Mouse (Mus musculus) CD4-positive naive resting alpha-beta T cell, adult 76 days (primary cell): ENCODE data around the gene Gm11077. TPM values are rescaled to one million over a fixed set of nuclear protein-coding genes. Genes with fewer than 3 reads are reported as not detected.

ENCODE experiments used
- total RNA-seq: library from RNA; stranded (reverse); gene quantifications from one replicate; pipeline ENCODE4 v1.2.4, GENCODE M21; 2023

Gene Gm11077
- total RNA-seq: not detected

DNA sequence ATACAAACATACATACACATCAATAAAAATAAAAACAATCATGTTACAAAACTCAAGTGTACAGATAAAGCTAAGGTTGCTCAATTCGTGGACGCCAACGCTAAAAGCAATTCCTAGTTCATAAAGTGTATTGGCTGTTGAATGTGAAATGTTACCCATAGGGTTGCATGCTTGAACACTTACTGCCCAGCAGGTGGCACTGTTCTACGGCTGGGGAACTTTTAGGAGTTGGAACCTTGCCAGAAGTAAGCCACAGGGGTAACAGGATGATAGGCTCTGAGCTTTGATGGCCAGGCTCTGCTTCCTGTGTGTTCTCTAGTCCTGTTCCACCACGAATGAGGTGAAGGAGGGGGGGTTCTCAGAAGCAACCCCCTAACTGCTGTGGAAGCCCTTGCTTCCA, at the start of gene Gm11077:
Gm11077 (plus strand) TSS at position 13 of the 400 bp plus-strand sequence.

Other genes with a start within 250 kb of the Gm11077 start
- gene Aebp2, start 106.6 kb upstream of the Gm11077 start, total RNA-seq: 169 TPM